Mouse (Mus musculus): Measurements from ENCODE around the gene Rcor1.

Gene Rcor1

GRCm38 (mm10) chr12:111164310-111164751 lies 125.2 kb downstream of the Rcor1 start:
- DNase-seq (ENCODE audit: low spot score), result peak; percentile 74

GRCm38 (mm10) chr12:111165146-111165812 lies 126.1 kb downstream of the Rcor1 start:
- DNase-seq (ENCODE audit: low spot score), result peak; percentile 57
